Mouse (Mus musculus) olfactory bulb, adult 2 months (tissue): ENCODE measurements around the gene Shox2. TPM values are rescaled to one million over a fixed set of nuclear protein-coding genes. Genes with fewer than 3 reads are reported as not detected.

Source experiments
- H3K27ac ChIP-seq: fragments of 200-500 bp; 2 replicates; pipeline ENCODE4 v1.5.1; 2012; ENCODE audit warnings: low read depth, low read length; ENCODE audit not compliant: insufficient read depth
- H3K4me1 ChIP-seq: fragments of 200-500 bp; 2 replicates; pipeline ENCODE4 v1.6.1; 2012; ENCODE audit warnings: low read length; ENCODE audit not compliant: control insufficient read depth, insufficient read depth
- H3K4me3 ChIP-seq: fragments of 200-500 bp; 2 replicates; pipeline ENCODE4 v1.5.1; 2012; ENCODE audit warnings: mild to moderate bottlenecking, low read depth, low read length, moderate library complexity; ENCODE audit not compliant: insufficient read depth
- CTCF ChIP-seq: fragments of 200-500 bp; IDR thresholded peaks from 2 replicates; pipeline ENCODE4 v1.5.1; 2012; ENCODE audit warnings: low read depth, mild to moderate bottlenecking, low read length, moderate library complexity; ENCODE audit not compliant: insufficient read depth
- POLR2A ChIP-seq: fragments of 200-500 bp; IDR thresholded peaks from 2 replicates; pipeline ENCODE4 v1.6.1; 2012; ENCODE audit warnings: mild to moderate bottlenecking, low read depth, low read length, moderate library complexity; ENCODE audit not compliant: insufficient read depth
- WGBS: fragments of 180-500 bp; shearing (Covaris S2); methylation state at CpG from one replicate; pipeline ENCODE4 v1.1.7; 2018; 5-methylcytosine and 5-hydroxymethylcytosine counted together
- polyA plus RNA-seq: library from polyadenylated mRNA; stranded (reverse); fragments of >200 nt; gene quantifications from 2 replicates; pipeline ENCODE4 v1.2.4, GENCODE M21; 2012; ENCODE audit warnings: low replicate concordance; ENCODE audit not compliant: missing spikeins, insufficient read depth, insufficient read length

Gene Shox2
- polyA plus RNA-seq, 1 experiment = not detected

DNA sequence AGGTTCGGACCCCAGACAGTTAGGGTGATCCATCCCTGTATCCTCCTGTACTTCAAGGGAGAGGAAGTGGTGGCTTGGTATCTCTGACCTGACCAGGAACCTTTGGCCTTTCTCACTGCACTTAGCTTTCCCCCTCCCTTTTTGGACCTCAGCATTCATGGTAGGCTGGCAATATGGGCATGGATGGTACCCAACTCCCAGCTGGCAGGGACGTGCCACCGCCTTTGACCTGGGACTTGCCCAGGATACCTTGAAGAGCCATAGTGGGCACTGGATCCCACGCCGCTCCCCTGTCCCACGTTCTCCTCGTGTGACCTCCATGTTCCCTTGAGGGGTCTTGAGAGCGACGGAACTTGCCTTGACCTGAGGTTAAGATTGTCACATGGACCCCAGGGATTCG is 11.3 kb downstream of the Shox2 start:
- TF ChIP-seq CTCF (no peak), POLR2A (no peak)
- Histone ChIP-seq H3K4me3 (no peak overlapping the region), H3K27ac (no peak overlapping the region), H3K4me1 (peaks cover 6% of the 10 kb centered on the region; the same call in 1 of the 2 replicates)
- WGBS = 5% methylated on average over 10 of the region's 10 CpGs

DNA sequence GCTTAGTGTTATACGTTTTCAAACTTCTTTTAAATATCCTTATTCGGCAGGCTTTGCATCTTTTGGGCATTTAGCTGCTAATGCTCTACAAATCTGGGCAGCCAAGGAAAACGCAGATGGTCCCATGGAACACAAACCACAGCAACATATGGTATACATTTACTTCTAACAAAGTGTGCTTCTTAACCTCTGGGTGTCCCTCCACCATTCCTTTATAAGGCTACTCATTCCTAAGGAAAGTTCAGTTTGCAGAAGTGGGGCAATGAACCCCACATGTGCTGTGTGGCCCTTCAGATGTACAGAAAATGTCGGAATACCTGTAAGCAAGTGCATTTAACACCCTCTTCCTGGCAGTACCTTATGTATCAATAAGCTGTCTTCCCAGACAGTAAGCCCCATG is 14.1 kb downstream of the Shox2 start:
- TF ChIP-seq CTCF (no peak), POLR2A (no peak)
- H3K4me3 ChIP-seq = no peak overlapping the region
- H3K27ac ChIP-seq = no peak overlapping the region
- WGBS = 75% methylated on average over 4 of the region's 4 CpGs
- H3K4me1 ChIP-seq = no peaks in the 10 kb centered on the region

DNA sequence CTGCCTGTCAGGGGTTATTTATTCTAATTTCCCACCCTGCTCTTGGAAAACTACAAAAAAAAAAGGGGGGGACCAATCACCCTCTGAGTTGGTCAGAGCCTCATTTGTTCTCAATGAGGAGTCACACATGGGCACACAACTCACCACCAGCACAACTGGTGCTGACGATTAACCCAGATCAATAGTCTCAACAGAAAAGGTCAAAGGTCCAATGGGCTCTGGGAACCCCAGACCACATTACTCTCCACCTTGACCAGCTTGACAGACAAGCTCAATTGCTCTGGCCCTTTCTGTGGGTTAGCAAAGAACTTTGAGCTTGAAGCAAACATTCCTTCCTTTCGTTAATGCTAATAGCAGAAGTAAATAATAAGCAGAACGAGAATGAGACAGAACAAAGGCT is 16.7 kb downstream of the Shox2 start:
- no peaks in the 10 kb centered on the region for H3K4me1 ChIP-seq
- H3K27ac ChIP-seq = no peak overlapping the region
- 53% methylated on average over 3 of the region's 3 CpGs for WGBS
- TF ChIP-seq POLR2A = no peak
- TF ChIP-seq CTCF = no peak
- no peak overlapping the region for H3K4me3 ChIP-seq

DNA sequence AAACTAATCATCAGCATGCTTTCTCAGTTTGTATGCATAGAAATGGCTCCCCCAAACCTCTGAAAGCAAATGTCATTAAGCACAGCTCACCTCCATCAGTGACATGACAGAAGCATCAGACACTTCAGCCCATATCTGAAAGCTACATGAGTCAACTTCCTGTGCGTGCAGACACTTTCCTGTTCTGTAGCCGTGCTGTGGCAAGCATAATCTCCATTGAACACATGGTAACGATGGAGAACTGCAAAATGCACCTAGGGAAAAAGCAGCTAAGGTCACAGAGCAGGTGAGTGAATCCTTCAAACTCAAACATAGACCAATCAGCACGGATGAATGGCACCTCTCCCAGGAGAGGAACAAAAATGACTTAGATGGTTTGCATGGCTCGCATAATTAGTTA is 21.6 kb downstream of the Shox2 start:
- no peak for TF ChIP-seq CTCF
- no peak for TF ChIP-seq POLR2A
- WGBS = 77% methylated on average over 5 of the region's 5 CpGs
- Histone ChIP-seq H3K4me3 (no peak overlapping the region), H3K4me1 (no peaks in the 10 kb centered on the region), H3K27ac (no peak overlapping the region)

DNA sequence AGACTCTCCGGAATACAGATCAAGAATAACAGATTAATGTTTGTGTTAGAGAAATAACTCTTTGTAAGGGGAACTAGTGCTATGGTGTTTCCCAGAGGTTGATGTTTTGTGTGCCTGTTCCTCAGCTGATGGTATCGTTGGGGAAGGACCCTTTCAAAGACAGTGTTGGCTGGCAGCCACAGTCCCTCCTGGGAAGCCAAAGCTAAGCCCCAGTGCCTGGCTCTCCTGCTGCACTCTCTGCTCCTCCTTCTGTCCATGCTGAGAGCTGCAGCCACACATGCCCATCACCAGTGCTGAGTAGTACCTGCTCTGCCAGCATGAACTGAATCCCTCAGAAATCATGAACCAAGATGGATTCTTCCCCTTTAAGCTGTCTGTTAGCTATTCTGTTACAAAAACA is 26.4 kb downstream of the Shox2 start:
- no peak for TF ChIP-seq POLR2A
- TF ChIP-seq CTCF = no peak
- 51% methylated on average over 2 of the region's 2 CpGs for WGBS
- no peak overlapping the region for H3K27ac ChIP-seq

DNA sequence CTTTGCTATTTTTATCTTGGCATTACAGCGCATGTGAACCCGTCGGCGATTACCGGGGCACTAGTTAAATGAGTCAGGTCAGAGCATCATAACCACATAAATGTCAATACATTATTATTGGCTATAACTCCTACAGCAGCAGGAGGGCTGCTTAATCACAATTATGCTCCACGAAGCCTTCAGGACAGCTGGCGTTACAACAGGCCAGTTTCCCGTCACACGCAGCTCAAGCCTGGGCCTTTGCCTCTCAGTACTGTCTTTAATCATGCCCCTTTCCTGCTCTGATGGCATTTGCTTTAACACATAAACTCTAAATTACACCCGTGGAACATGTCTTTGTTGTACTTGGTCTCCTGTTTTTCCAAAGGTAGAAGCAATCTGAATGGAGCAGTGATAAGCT is 41.9 kb downstream of the Shox2 start:
- Histone ChIP-seq H3K4me3 (no peak overlapping the region), H3K4me1 (no peaks in the 10 kb centered on the region), H3K27ac (no peak overlapping the region)
- whole genome bisulfite sequencing = 74% methylated on average over 10 of the region's 10 CpGs
- TF ChIP-seq CTCF (no peak), POLR2A (no peak)

More for the DNA sequence above, 26.4 kb downstream of the Shox2 start:
- Histone ChIP-seq H3K4me1 (no peaks in the 10 kb centered on the region), H3K4me3 (no peak overlapping the region)

DNA sequence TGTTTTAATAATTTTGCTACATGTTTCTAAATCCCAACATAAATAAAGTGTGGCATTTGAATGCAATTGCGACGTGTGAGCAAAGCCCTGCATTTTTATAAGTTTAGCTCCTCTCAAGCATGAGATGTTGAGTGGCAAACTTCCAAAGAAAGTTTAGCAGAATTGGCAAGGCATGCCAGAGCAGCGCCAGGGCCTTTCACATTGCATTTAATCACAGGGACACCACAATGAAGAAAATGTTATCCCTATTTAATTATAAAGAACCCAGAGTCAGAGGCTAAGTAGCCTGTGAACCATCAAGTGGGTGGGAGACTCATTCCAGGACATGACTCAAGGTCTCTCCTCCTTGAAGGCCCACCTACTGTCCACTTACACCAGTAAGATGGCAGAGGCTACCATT is 59.1 kb downstream of the Shox2 start:
- WGBS = 31% methylated on average over 3 of the region's 3 CpGs
- no peak for TF ChIP-seq POLR2A
- TF ChIP-seq CTCF = no peak
- Histone ChIP-seq H3K4me3 (no peak overlapping the region), H3K27ac (no peak overlapping the region), H3K4me1 (no peaks in the 10 kb centered on the region)

Other genes starting within 250 kb of the Shox2 start
- not detected in 2 replicates for gene Rsrc1, start 381 bp downstream of the Shox2 start, polyA plus RNA-seq